Mouse (Mus musculus): ENCODE measurements around the gene Arid4a. TPM values are rescaled to one million over a fixed set of nuclear protein-coding genes. Genes with fewer than 3 reads are reported as not detected.

The Arid4a gene
- polyA plus RNA-seq, 1 experiment from 2014 or later, result 40.4 TPM

- H3K4me3 ChIP-seq (replicated peaks; ENCODE audit: low read length), result no peak overlapping the region
- no peaks in the 10 kb centered on the region for H3K9me3 ChIP-seq (replicated peaks; ENCODE audit: control insufficient read depth, low read length)
- no peak overlapping the region for H3K9ac ChIP-seq (ENCODE audit: low read length)
- peaks cover 24% of the 10 kb centered on the region for H3K36me3 ChIP-seq (ENCODE audit: control insufficient read depth, insufficient read depth, low read length)
- peaks cover 4% of the 10 kb centered on the region; the same call in 1 of the 2 replicates for H3K4me1 ChIP-seq (ENCODE audit: control insufficient read depth, insufficient read depth, low read length)
- no peaks in the 10 kb centered on the region for H3K27me3 ChIP-seq (ENCODE audit: control insufficient read depth, insufficient read depth, low read length)
- WGBS, result 65% methylated on average over 7 of the region's 7 CpGs
- no peak overlapping the region for H3K4me2 ChIP-seq (ENCODE audit: low read depth, low read length)
- ATAC-seq (ENCODE audit: insufficient read depth, low FRiP score), result no peak
- H3K27ac ChIP-seq (ENCODE audit: low read length), result no peak overlapping the region
Observed at GRCm38 (mm10) chr12:71006901-71007300, 8.9 kb upstream of the Arid4a start.

GRCm38 (mm10) chr12:71009769-71010168 is 6.0 kb upstream of the Arid4a start:
- ATAC-seq (ENCODE audit: insufficient read depth, low FRiP score), result no peak
- Histone ChIP-seq H3K27me3 (ENCODE audit: control insufficient read depth, insufficient read depth, low read length) (no peaks in the 10 kb centered on the region), H3K4me3 (replicated peaks; ENCODE audit: low read length) (no peak overlapping the region), H3K36me3 (ENCODE audit: control insufficient read depth, insufficient read depth, low read length) (peaks cover 20% of the 10 kb centered on the region), H3K27ac (ENCODE audit: low read length) (no peak overlapping the region), H3K4me1 (ENCODE audit: control insufficient read depth, insufficient read depth, low read length) (peaks cover 20% of the 10 kb centered on the region), H3K4me2 (ENCODE audit: low read depth, low read length) (no peak overlapping the region), H3K9ac (ENCODE audit: low read length) (no peak overlapping the region), H3K9me3 (replicated peaks; ENCODE audit: control insufficient read depth, low read length) (no peaks in the 10 kb centered on the region)
- 53% methylated on average over 4 of the region's 4 CpGs for WGBS

GRCm38 (mm10) chr12:71014845-71015362 is 886 bp upstream of the Arid4a start:
- peak overlapping the region; percentile 99 for H3K27ac ChIP-seq (ENCODE audit: low read length)
- peak overlapping the region; percentile 87 for H3K4me3 ChIP-seq (replicated peaks; ENCODE audit: low read length)
- no peaks in the 10 kb centered on the region for H3K27me3 ChIP-seq (ENCODE audit: control insufficient read depth, insufficient read depth, low read length)
- peak; percentile 66; the same call in 1 of the 2 replicates for ATAC-seq (ENCODE audit: insufficient read depth, low FRiP score)
- no peaks in the 10 kb centered on the region for H3K9me3 ChIP-seq (replicated peaks; ENCODE audit: control insufficient read depth, low read length)
- H3K9ac ChIP-seq (ENCODE audit: low read length), result peak overlapping the region; percentile 90
- peaks cover 17% of the 10 kb centered on the region for H3K4me1 ChIP-seq (ENCODE audit: control insufficient read depth, insufficient read depth, low read length)
- peak overlapping the region; percentile 90 for H3K4me2 ChIP-seq (ENCODE audit: low read depth, low read length)
- H3K36me3 ChIP-seq (ENCODE audit: control insufficient read depth, insufficient read depth, low read length), result peaks cover 4% of the 10 kb centered on the region; the same call in 1 of the 2 replicates
- 2% methylated on average over 32 of the region's 32 CpGs for whole genome bisulfite sequencing

- Histone ChIP-seq H3K9me3 (replicated peaks; ENCODE audit: control insufficient read depth, low read length) (no peaks in the 10 kb centered on the region), H3K9ac (ENCODE audit: low read length) (peak overlapping the region; percentile 96), H3K36me3 (ENCODE audit: control insufficient read depth, insufficient read depth, low read length) (peaks cover 3% of the 10 kb centered on the region; the same call in 1 of the 2 replicates), H3K4me3 (replicated peaks; ENCODE audit: low read length) (peak overlapping the region; percentile 99), H3K4me2 (ENCODE audit: low read depth, low read length) (peak overlapping the region; percentile 64), H3K27ac (ENCODE audit: low read length) (peak overlapping the region; percentile 99), H3K4me1 (ENCODE audit: control insufficient read depth, insufficient read depth, low read length) (peaks cover 17% of the 10 kb centered on the region), H3K27me3 (ENCODE audit: control insufficient read depth, insufficient read depth, low read length) (no peaks in the 10 kb centered on the region)
- WGBS, result under 1% methylated on average over 33 of the region's 33 CpGs
- no peak for ATAC-seq (ENCODE audit: insufficient read depth, low FRiP score)
Observed at GRCm38 (mm10) chr12:71016211-71016502, 367 bp downstream of the Arid4a start.

GRCm38 (mm10) chr12:71016503-71017241 is 882 bp downstream of the Arid4a start:
- H3K27me3 ChIP-seq (ENCODE audit: control insufficient read depth, insufficient read depth, low read length), result no peaks in the 10 kb centered on the region
- peaks cover 3% of the 10 kb centered on the region; the same call in 1 of the 2 replicates for H3K36me3 ChIP-seq (ENCODE audit: control insufficient read depth, insufficient read depth, low read length)
- no peaks in the 10 kb centered on the region for H3K9me3 ChIP-seq (replicated peaks; ENCODE audit: control insufficient read depth, low read length)
- H3K27ac ChIP-seq (ENCODE audit: low read length), result peak overlapping the region; percentile 99
- H3K9ac ChIP-seq (ENCODE audit: low read length), result peak overlapping the region; percentile 96
- peak; percentile 22; the same call in 1 of the 2 replicates for ATAC-seq (ENCODE audit: insufficient read depth, low FRiP score)
- WGBS, result under 1% methylated on average over 40 of the region's 82 CpGs
- H3K4me1 ChIP-seq (ENCODE audit: control insufficient read depth, insufficient read depth, low read length), result peaks cover 17% of the 10 kb centered on the region
- H3K4me2 ChIP-seq (ENCODE audit: low read depth, low read length), result peak overlapping the region; percentile 64
- peak overlapping the region; percentile 99 for H3K4me3 ChIP-seq (replicated peaks; ENCODE audit: low read length)

- Histone ChIP-seq H3K36me3 (ENCODE audit: control insufficient read depth, insufficient read depth, low read length) (peaks cover 3% of the 10 kb centered on the region; the same call in 1 of the 2 replicates), H3K4me2 (ENCODE audit: low read depth, low read length) (peak overlapping the region; percentile 64), H3K4me3 (replicated peaks; ENCODE audit: low read length) (peak overlapping the region; percentile 99), H3K27me3 (ENCODE audit: control insufficient read depth, insufficient read depth, low read length) (no peaks in the 10 kb centered on the region), H3K9ac (ENCODE audit: low read length) (peak overlapping the region; percentile 96), H3K9me3 (replicated peaks; ENCODE audit: control insufficient read depth, low read length) (no peaks in the 10 kb centered on the region), H3K27ac (ENCODE audit: low read length) (peak overlapping the region; percentile 99), H3K4me1 (ENCODE audit: control insufficient read depth, insufficient read depth, low read length) (peaks cover 13% of the 10 kb centered on the region)
- ATAC-seq (ENCODE audit: insufficient read depth, low FRiP score), result no peak
- 6% methylated on average over 5 of the region's 5 CpGs for WGBS
Observed at GRCm38 (mm10) chr12:71017242-71017571, 1.4 kb downstream of the Arid4a start.

- 74% methylated on average over 10 of the region's 10 CpGs for WGBS
- Histone ChIP-seq H3K9me3 (replicated peaks; ENCODE audit: control insufficient read depth, low read length) (no peaks in the 10 kb centered on the region), H3K27ac (ENCODE audit: low read length) (no peak overlapping the region), H3K4me2 (ENCODE audit: low read depth, low read length) (peak overlapping the region; percentile 64; the same call in 1 of the 2 replicates), H3K27me3 (ENCODE audit: control insufficient read depth, insufficient read depth, low read length) (no peaks in the 10 kb centered on the region), H3K4me1 (ENCODE audit: control insufficient read depth, insufficient read depth, low read length) (peaks cover 10% of the 10 kb centered on the region), H3K4me3 (replicated peaks; ENCODE audit: low read length) (no peak overlapping the region), H3K9ac (ENCODE audit: low read length) (no peak overlapping the region), H3K36me3 (ENCODE audit: control insufficient read depth, insufficient read depth, low read length) (peaks cover 3% of the 10 kb centered on the region; the same call in 1 of the 2 replicates)
- ATAC-seq (ENCODE audit: insufficient read depth, low FRiP score), result no peak
Observed at GRCm38 (mm10) chr12:71017827-71018226, 2.0 kb downstream of the Arid4a start.

- 87% methylated on average over 8 of the region's 8 CpGs for WGBS
- no peak for ATAC-seq (ENCODE audit: insufficient read depth, low FRiP score)
Observed at GRCm38 (mm10) chr12:71019211-71019610, 3.4 kb downstream of the Arid4a start.

GRCm38 (mm10) chr12:71024411-71024810 is 8.6 kb downstream of the Arid4a start:
- no peak for ATAC-seq (ENCODE audit: insufficient read depth, low FRiP score)
- Histone ChIP-seq H3K4me1 (ENCODE audit: control insufficient read depth, insufficient read depth, low read length) (no peaks in the 10 kb centered on the region), H3K9me3 (replicated peaks; ENCODE audit: control insufficient read depth, low read length) (no peaks in the 10 kb centered on the region), H3K9ac (ENCODE audit: low read length) (no peak overlapping the region), H3K4me3 (replicated peaks; ENCODE audit: low read length) (no peak overlapping the region), H3K4me2 (ENCODE audit: low read depth, low read length) (no peak overlapping the region), H3K36me3 (ENCODE audit: control insufficient read depth, insufficient read depth, low read length) (peaks cover 16% of the 10 kb centered on the region; the same call in 1 of the 2 replicates), H3K27ac (ENCODE audit: low read length) (no peak overlapping the region), H3K27me3 (ENCODE audit: control insufficient read depth, insufficient read depth, low read length) (no peaks in the 10 kb centered on the region)
- 91% methylated on average over 10 of the region's 10 CpGs for WGBS

More at GRCm38 (mm10) chr12:71019211-71019610, 3.4 kb downstream of the Arid4a start:
- Histone ChIP-seq H3K9ac (ENCODE audit: low read length) (no peak overlapping the region), H3K36me3 (ENCODE audit: control insufficient read depth, insufficient read depth, low read length) (peaks cover 15% of the 10 kb centered on the region; the same call in 1 of the 2 replicates), H3K27ac (ENCODE audit: low read length) (no peak overlapping the region), H3K9me3 (replicated peaks; ENCODE audit: control insufficient read depth, low read length) (no peaks in the 10 kb centered on the region), H3K4me3 (replicated peaks; ENCODE audit: low read length) (no peak overlapping the region), H3K27me3 (ENCODE audit: control insufficient read depth, insufficient read depth, low read length) (no peaks in the 10 kb centered on the region), H3K4me2 (ENCODE audit: low read depth, low read length) (no peak overlapping the region), H3K4me1 (ENCODE audit: control insufficient read depth, insufficient read depth, low read length) (peaks cover 1% of the 10 kb centered on the region)

All from stomach, embryonic 16.5 days (tissue).